Mouse (Mus musculus) midbrain, embryonic 13.5 days (tissue): ENCODE results near the gene Grap2. TPM values are rescaled to one million over a fixed set of nuclear protein-coding genes. Genes with fewer than 3 reads are reported as not detected.

Source experiments
- microRNA-seq: library from miRNA; unstranded; fragments of <30 nt; microRNA quantifications from one replicate; pipeline ENCODE4, GENCODE M21; 2016
- polyA plus RNA-seq: library from polyadenylated mRNA; unstranded; fragments of >200 nt; fragmentation: Nextera tagmentation; extraction: Ambion mirVana; gene quantifications from 2 replicates; pipeline ENCODE4 v1.2.1, GENCODE M21; 2015

Gene Grap2
- polyA plus RNA-seq, 1 experiment from 2014 or later: 1.0 TPM

Small RNA genes within 50 kb of the gene (microRNA-seq; reads per million reads assigned to microRNA genes)
- gene Mir6957: not detected

Other genes starting within 250 kb of the Grap2 start
- gene Enthd1, start 7.4 kb upstream of the Grap2 start, polyA plus RNA-seq: not detected in 2 replicates
- gene Fam83f, start 99.3 kb downstream of the Grap2 start, polyA plus RNA-seq: 0.19 and 0.27 TPM in 2 replicates
- gene Tnrc6b, start 138.7 kb downstream of the Grap2 start, polyA plus RNA-seq: 48.7 and 51.0 TPM in 2 replicates